In genomic region chr1:150535770-150536534, GRCm38 (mm10) we compare ENCODE assay signal across 9 mouse cellular contexts.
A peak's percentile ranks its signal among the peaks of the same experiment; 100 is the strongest.
DNase-seq lines count a peak whose midpoint lies in the region; ATAC-seq and TF ChIP-seq lines count a peak whose summit lies in the region.
"Had no signal": no experiment of that assay in that cellular context is flagged by ENCODE, and none has a peak within 500 bp of the region (broad histone marks: within the 10 kb centered on the region; RNA-seq: fewer than 3 reads in every experiment).

No protein-coding gene starts in this region.

- H3K9ac ChIP-seq in forebrain, postnatal 0 days, result no peak overlapping the region
- H3K9ac ChIP-seq in midbrain, embryonic 11.5 days (ENCODE audit: low read length), result no peak overlapping the region

- no peaks in the 10 kb centered on the region for H3K36me3 ChIP-seq in forebrain, postnatal 0 days (ENCODE audit: insufficient read depth)
- H3K36me3 ChIP-seq in midbrain, embryonic 11.5 days (ENCODE audit: control insufficient read depth, insufficient read depth, low read length), result no peaks in the 10 kb centered on the region

- DNase-seq in cerebellum, postnatal 14 days, result peak; percentile 10 to 26
- DNase-seq in forebrain, postnatal 0 days, result no peak
- DNase-seq in kidney, adult 8-10 months, result peak; percentile 23 to 25
- peak; percentile 92 for DNase-seq in midbrain, embryonic 11.5 days (ENCODE audit: low spot score, missing footprints)
- peak; percentile 13 for DNase-seq in yolk sac, embryonic 10.5 days (ENCODE audit: low spot score)

- H3K4me1 ChIP-seq in forebrain, postnatal 0 days (ENCODE audit: insufficient read depth), result no peaks in the 10 kb centered on the region
- 0 out of 2 replicates have a peak, but pooled peaks cover 7% of the 10 kb centered on the region for H3K4me1 ChIP-seq in midbrain, embryonic 11.5 days (ENCODE audit: control insufficient read depth, insufficient read depth, low read length)

- H3K27me3 ChIP-seq in forebrain, postnatal 0 days (ENCODE audit: insufficient read depth, low read length), result no peaks in the 10 kb centered on the region
- no peaks in the 10 kb centered on the region for H3K27me3 ChIP-seq in midbrain, embryonic 11.5 days (ENCODE audit: control insufficient read depth, insufficient read depth, low read length)

- no peak overlapping the region for H3K4me3 ChIP-seq in forebrain, postnatal 0 days (ENCODE audit: low read depth, low read length)
- no peak overlapping the region for H3K4me3 ChIP-seq in midbrain, embryonic 11.5 days (ENCODE audit: low read depth, low read length)

- ATAC-seq in cerebellum, adult (ENCODE audit: insufficient number of reproducible peaks, low FRiP score, low TSS enrichment), result no peak
- ATAC-seq in forebrain, postnatal 0 days, result 0 out of 2 replicates have a peak, but pooled peaks have one; percentile 26
- ATAC-seq in midbrain, embryonic 11.5 days (ENCODE audit: low FRiP score), result peak; percentile 66
- ATAC-seq in megakaryocyte progenitor cell, adult 5-6 weeks (replicated peaks; ENCODE audit: poor library complexity), result no peak
- no peak for ATAC-seq in inflammation-experienced regulatory T-cells, adult 6 months

- 30% methylated on average over 16 of the region's 16 CpGs for WGBS in forebrain, postnatal 0 days
- 33% methylated on average over 16 of the region's 16 CpGs for WGBS in midbrain, embryonic 11.5 days

- no peaks in the 10 kb centered on the region for H3K9me3 ChIP-seq in forebrain, postnatal 0 days (ENCODE audit: low read length)
- H3K9me3 ChIP-seq in midbrain, embryonic 11.5 days (ENCODE audit: control insufficient read depth, low read length), result no peaks in the 10 kb centered on the region

- H3K4me2 ChIP-seq in forebrain, postnatal 0 days (ENCODE audit: low read depth), result peak overlapping the region; percentile 5; the same call in 1 of the 2 replicates
- H3K4me2 ChIP-seq in midbrain, embryonic 11.5 days, result peak overlapping the region; percentile 17; the same call in 1 of the 2 replicates

- TF ChIP-seq CTCF in forebrain, postnatal 0 days (IDR thresholded peaks at IDR 0.05; ENCODE audit: low read depth), result no peak

- no peak overlapping the region for H3K27ac ChIP-seq in forebrain, postnatal 0 days (ENCODE audit: low read depth, low read length)
- H3K27ac ChIP-seq in midbrain, embryonic 11.5 days (ENCODE audit: low read depth, low read length), result no peak overlapping the region
- H3K27ac ChIP-seq: macrophage had no signal

Comparison
In these comparisons a context has a peak if more than half of its experiments do, and no peak if none do; other contexts are left out.
1. ATAC-seq: peak in forebrain, postnatal 0 days (single experiment) and midbrain, embryonic 11.5 days (single experiment); none in cerebellum, adult (single experiment), megakaryocyte progenitor cell, adult 5-6 weeks (single experiment) and inflammation-experienced regulatory T-cells, adult 6 months (single experiment).